Mouse (Mus musculus) limb, embryonic 13.5 days (tissue): ENCODE measurements around the gene Dnah9. TPM values are rescaled to one million over a fixed set of nuclear protein-coding genes. Genes with fewer than 3 reads are reported as not detected.

Experiments
- ATAC-seq: fragments of 200-750 bp; cut with Nextera tagmentation; 2 replicates; pipeline ENCODE4 v1.8.0; 2017; ENCODE audit warnings: low read depth, moderate number of reproducible peaks, moderate TSS enrichment; ENCODE audit not compliant: low FRiP score
- H3K27ac ChIP-seq: fragments of 300-500 bp; sonication (generic); 2 replicates; pipeline ENCODE4 v1.5.1; 2015; ENCODE audit warnings: inconsistent platforms, mild to moderate bottlenecking, moderate library complexity
- H3K27me3 ChIP-seq: fragments of 300-500 bp; sonication (generic); 2 replicates; pipeline ENCODE4 v1.6.1; 2015; ENCODE audit warnings: mild to moderate bottlenecking, inconsistent platforms
- H3K36me3 ChIP-seq: fragments of 300-500 bp; sonication (generic); 2 replicates; pipeline ENCODE4 v1.6.1; 2015; ENCODE audit warnings: inconsistent platforms, mild to moderate bottlenecking, moderate library complexity
- H3K4me1 ChIP-seq: fragments of 300-500 bp; sonication (generic); 2 replicates; pipeline ENCODE4 v1.6.1; 2015; ENCODE audit warnings: inconsistent platforms
- H3K4me2 ChIP-seq: fragments of 300-500 bp; sonication (generic); replicated peaks from 2 replicates; pipeline ENCODE4 v1.6.1; 2015; ENCODE audit warnings: inconsistent platforms, mild to moderate bottlenecking, moderate library complexity
- H3K4me3 ChIP-seq: fragments of 300-500 bp; sonication (generic); 2 replicates; pipeline ENCODE4 v1.5.1; 2015; ENCODE audit warnings: moderate library complexity, mild to moderate bottlenecking, inconsistent platforms
- H3K9ac ChIP-seq: fragments of 300-500 bp; sonication (generic); 2 replicates; pipeline ENCODE4 v1.6.1; 2015; ENCODE audit warnings: mild to moderate bottlenecking, inconsistent platforms
- H3K9me3 ChIP-seq: fragments of 300-500 bp; sonication (generic); 2 replicates; pipeline ENCODE4 v1.6.1; 2016; ENCODE audit warnings: inconsistent platforms
- WGBS: fragments of 180-500 bp; shearing (Covaris S2); methylation state at CpG from one replicate; pipeline ENCODE4 v1.1.7; 2015; 5-methylcytosine and 5-hydroxymethylcytosine counted together
- polyA plus RNA-seq: library from polyadenylated mRNA; unstranded; fragments of >200 nt; fragmentation: Nextera tagmentation; extraction: Ambion mirVana; gene quantifications from 2 replicates; pipeline ENCODE4 v1.2.1, GENCODE M21; 2015

The Dnah9 gene
- polyA plus RNA-seq, 1 experiment from 2014 or later: 0.23 TPM

- Histone ChIP-seq H3K36me3 (no peaks in the 10 kb centered on the region), H3K9me3 (no peaks in the 10 kb centered on the region), H3K27ac (no peak overlapping the region), H3K4me2 (no peak overlapping the region), H3K4me1 (no peaks in the 10 kb centered on the region), H3K4me3 (no peak overlapping the region), H3K27me3 (no peaks in the 10 kb centered on the region), H3K9ac (no peak overlapping the region)
- 69% methylated on average over 2 of the region's 2 CpGs for WGBS
- no peak for ATAC-seq
These were observed 262.9 kb downstream of the Dnah9 start for GRCm38 (mm10) chr11:65905487-65905886.

- H3K4me3 ChIP-seq: no peak overlapping the region
- no peaks in the 10 kb centered on the region for H3K27me3 ChIP-seq
- H3K27ac ChIP-seq: no peak overlapping the region
- H3K9me3 ChIP-seq: no peaks in the 10 kb centered on the region
- no peaks in the 10 kb centered on the region for H3K36me3 ChIP-seq
- ATAC-seq: no peak
- 76% methylated on average over 2 of the region's 2 CpGs for WGBS
- no peaks in the 10 kb centered on the region for H3K4me1 ChIP-seq
- H3K4me2 ChIP-seq: no peak overlapping the region
- no peak overlapping the region for H3K9ac ChIP-seq
These were observed 264.4 kb downstream of the Dnah9 start for GRCm38 (mm10) chr11:65903944-65904343.

- Histone ChIP-seq H3K4me1 (no peaks in the 10 kb centered on the region), H3K36me3 (no peaks in the 10 kb centered on the region), H3K9ac (no peak overlapping the region), H3K27me3 (no peaks in the 10 kb centered on the region), H3K9me3 (no peaks in the 10 kb centered on the region), H3K4me3 (no peak overlapping the region), H3K4me2 (no peak overlapping the region), H3K27ac (no peak overlapping the region)
- no peak for ATAC-seq
- 91% methylated on average over 2 of the region's 2 CpGs for WGBS
These were observed 286.9 kb downstream of the Dnah9 start for GRCm38 (mm10) chr11:65881465-65881864.

- Histone ChIP-seq H3K4me2 (no peak overlapping the region), H3K36me3 (no peaks in the 10 kb centered on the region), H3K27ac (no peak overlapping the region), H3K9me3 (no peaks in the 10 kb centered on the region), H3K27me3 (no peaks in the 10 kb centered on the region), H3K4me3 (no peak overlapping the region), H3K9ac (no peak overlapping the region), H3K4me1 (no peaks in the 10 kb centered on the region)
- 19% methylated on average over 1 of the region's 1 CpGs for WGBS
- ATAC-seq: no peak
These were observed 291.1 kb downstream of the Dnah9 start for GRCm38 (mm10) chr11:65877146-65877775.

- Histone ChIP-seq H3K4me2 (no peak overlapping the region), H3K36me3 (no peaks in the 10 kb centered on the region), H3K27me3 (no peaks in the 10 kb centered on the region), H3K4me3 (no peak overlapping the region), H3K27ac (no peak overlapping the region), H3K4me1 (no peaks in the 10 kb centered on the region), H3K9me3 (no peaks in the 10 kb centered on the region), H3K9ac (no peak overlapping the region)
- 37% methylated on average over 4 of the region's 4 CpGs for WGBS
- ATAC-seq: no peak
These were observed 306.9 kb downstream of the Dnah9 start for GRCm38 (mm10) chr11:65861476-65861875.

GRCm38 (mm10) chr11:65852066-65852465, 316.3 kb downstream of the Dnah9 start:
- no peak overlapping the region for H3K9ac ChIP-seq
- H3K9me3 ChIP-seq: no peaks in the 10 kb centered on the region
- 15% methylated on average over 1 of the region's 1 CpGs for WGBS
- no peak overlapping the region for H3K27ac ChIP-seq
- no peaks in the 10 kb centered on the region for H3K36me3 ChIP-seq
- H3K4me1 ChIP-seq: no peaks in the 10 kb centered on the region
- ATAC-seq: peak; percentile 51; the same call in 1 of the 2 replicates
- no peak overlapping the region for H3K4me3 ChIP-seq
- H3K27me3 ChIP-seq: 0 out of 2 replicates have a peak, but pooled peaks cover 4% of the 10 kb centered on the region
- H3K4me2 ChIP-seq: no peak overlapping the region

- H3K27me3 ChIP-seq: 0 out of 2 replicates have a peak, but pooled peaks cover 4% of the 10 kb centered on the region
- no peaks in the 10 kb centered on the region for H3K36me3 ChIP-seq
- H3K9me3 ChIP-seq: no peaks in the 10 kb centered on the region
- no peak overlapping the region for H3K4me2 ChIP-seq
- no peak for ATAC-seq
- no peak overlapping the region for H3K9ac ChIP-seq
- H3K4me1 ChIP-seq: no peaks in the 10 kb centered on the region
- H3K27ac ChIP-seq: no peak overlapping the region
- no peak overlapping the region for H3K4me3 ChIP-seq
- WGBS: 57% methylated on average over 5 of the region's 5 CpGs
These were observed 321.9 kb downstream of the Dnah9 start for GRCm38 (mm10) chr11:65846446-65846845.

GRCm38 (mm10) chr11:65838999-65839398, 329.4 kb downstream of the Dnah9 start:
- Histone ChIP-seq H3K27me3 (no peaks in the 10 kb centered on the region), H3K27ac (no peak overlapping the region), H3K36me3 (no peaks in the 10 kb centered on the region), H3K4me1 (no peaks in the 10 kb centered on the region), H3K4me3 (no peak overlapping the region), H3K4me2 (no peak overlapping the region), H3K9ac (no peak overlapping the region), H3K9me3 (no peaks in the 10 kb centered on the region)
- no peak for ATAC-seq
- WGBS: 63% methylated on average over 8 of the region's 8 CpGs

GRCm38 (mm10) chr11:65824556-65824955, 343.8 kb downstream of the Dnah9 start:
- H3K27ac ChIP-seq: no peak overlapping the region; the same call in 1 of the 2 replicates
- H3K4me1 ChIP-seq: 0 out of 2 replicates have a peak, but pooled peaks cover 4% of the 10 kb centered on the region
- H3K9me3 ChIP-seq: no peaks in the 10 kb centered on the region
- H3K4me2 ChIP-seq: no peak overlapping the region
- H3K4me3 ChIP-seq: no peak overlapping the region
- no peaks in the 10 kb centered on the region for H3K27me3 ChIP-seq
- 65% methylated on average over 3 of the region's 3 CpGs for WGBS
- no peak overlapping the region for H3K9ac ChIP-seq
- ATAC-seq: no peak
- H3K36me3 ChIP-seq: peaks cover 57% of the 10 kb centered on the region

GRCm38 (mm10) chr11:65820877-65821276, 347.5 kb downstream of the Dnah9 start:
- Histone ChIP-seq H3K27me3 (no peaks in the 10 kb centered on the region), H3K9me3 (no peaks in the 10 kb centered on the region), H3K27ac (no peak overlapping the region), H3K4me3 (no peak overlapping the region), H3K4me2 (no peak overlapping the region), H3K36me3 (peaks cover 43% of the 10 kb centered on the region), H3K4me1 (peaks cover 11% of the 10 kb centered on the region; the same call in 1 of the 2 replicates), H3K9ac (no peak overlapping the region)
- ATAC-seq: peak; percentile 80
- WGBS: 10% methylated on average over 7 of the region's 7 CpGs

- 79% methylated on average over 5 of the region's 5 CpGs for WGBS
These were observed 348.1 kb downstream of the Dnah9 start for GRCm38 (mm10) chr11:65820280-65820679.

GRCm38 (mm10) chr11:65818193-65818592, 350.2 kb downstream of the Dnah9 start:
- 62% methylated on average over 1 of the region's 1 CpGs for WGBS
- no peak for ATAC-seq
- H3K27me3 ChIP-seq: no peaks in the 10 kb centered on the region
- no peak overlapping the region for H3K27ac ChIP-seq
- H3K4me2 ChIP-seq: no peak overlapping the region
- no peak overlapping the region for H3K4me3 ChIP-seq
- no peak overlapping the region for H3K9ac ChIP-seq
- peaks cover 10% of the 10 kb centered on the region; the same call in 1 of the 2 replicates for H3K4me1 ChIP-seq
- peaks cover 50% of the 10 kb centered on the region for H3K36me3 ChIP-seq
- H3K9me3 ChIP-seq: no peaks in the 10 kb centered on the region

More at GRCm38 (mm10) chr11:65820280-65820679, 348.1 kb downstream of the Dnah9 start:
- H3K9me3 ChIP-seq: no peaks in the 10 kb centered on the region
- no peak overlapping the region for H3K27ac ChIP-seq
- peaks cover 14% of the 10 kb centered on the region; the same call in 1 of the 2 replicates for H3K4me1 ChIP-seq
- no peak overlapping the region for H3K9ac ChIP-seq
- H3K4me2 ChIP-seq: no peak overlapping the region
- H3K4me3 ChIP-seq: no peak overlapping the region
- H3K27me3 ChIP-seq: no peaks in the 10 kb centered on the region
- peak; percentile 54; the same call in 1 of the 2 replicates for ATAC-seq
- peaks cover 48% of the 10 kb centered on the region for H3K36me3 ChIP-seq

- H3K9me3 ChIP-seq: no peaks in the 10 kb centered on the region
- ATAC-seq: 0 out of 2 replicates have a peak, but pooled peaks have one; percentile 35
These were observed 352.1 kb downstream of the Dnah9 start for GRCm38 (mm10) chr11:65816237-65816636.

More at GRCm38 (mm10) chr11:65816237-65816636, 352.1 kb downstream of the Dnah9 start:
- H3K9ac ChIP-seq: no peak overlapping the region
- H3K27ac ChIP-seq: peak overlapping the region; percentile 4; the same call in 1 of the 2 replicates
- H3K27me3 ChIP-seq: no peaks in the 10 kb centered on the region
- H3K36me3 ChIP-seq: peaks cover 32% of the 10 kb centered on the region
- no peak overlapping the region for H3K4me2 ChIP-seq
- no peak overlapping the region for H3K4me3 ChIP-seq
- WGBS: 42% methylated on average over 6 of the region's 6 CpGs
- H3K4me1 ChIP-seq: peaks cover 24% of the 10 kb centered on the region
